Mouse (Mus musculus) megakaryocyte progenitor cell, adult 5-6 weeks (primary cell): ENCODE results near the gene Rin1. TPM values are rescaled to one million over a fixed set of nuclear protein-coding genes. Genes with fewer than 3 reads are reported as not detected.
"Not testable (repeated sequence)": the region's sequence is repeated elsewhere in the genome, so short reads cannot be mapped to it uniquely, and the experiment has no call there.

Experiments used
- ATAC-seq: replicated peaks from 2 replicates; pipeline ENCODE4 v1.8.0; 2016; ENCODE audit warnings: mild to moderate bottlenecking, moderate TSS enrichment, inconsistent platforms; ENCODE audit not compliant: poor library complexity
- total RNA-seq, 2 experiments: library from RNA; stranded (forward) in 1 of 2; stranded (reverse) in 1 of 2; fragments of 157-497, 149-512 nt in 1 of 2; fragments of 200-1000 nt in 1 of 2; gene quantifications; 2 replicates each; pipeline versions ENCODE4 v1.2.3 to v1.2.4; 2015 to 2017

The Rin1 gene
- 0.17 and 0.22 TPM in 2 replicates for total RNA-seq (2015)
- total RNA-seq (2017) = 0.12 and 0.47 TPM in 2 replicates

GRCm38 (mm10) chr19:5050047-5050905 lies at the start of gene Rin1:
Rin1 (plus strand) TSS chr19:5050481.
- peak; percentile 40 for ATAC-seq

- ATAC-seq = peak; percentile 91
Observed at GRCm38 (mm10) chr19:5001666-5002406, 48.4 kb upstream of the Rin1 start.

- ATAC-seq = not testable (repeated sequence)
Observed at GRCm38 (mm10) chr19:5003644-5004043, 46.6 kb upstream of the Rin1 start.

GRCm38 (mm10) chr19:5004925-5005324 lies 45.4 kb upstream of the Rin1 start:
- no peak for ATAC-seq

- ATAC-seq = no peak
Observed at GRCm38 (mm10) chr19:5013138-5013537, 37.1 kb upstream of the Rin1 start.

- peak; percentile 52 for ATAC-seq
Observed at GRCm38 (mm10) chr19:5014961-5015398, 35.3 kb upstream of the Rin1 start.

GRCm38 (mm10) chr19:5016221-5016742 lies 34.0 kb upstream of the Rin1 start:
- ATAC-seq = 0 out of 2 replicates have a peak, but pooled peaks have one; percentile 6

GRCm38 (mm10) chr19:5016782-5017181 lies 33.5 kb upstream of the Rin1 start:
- ATAC-seq = peak; percentile 88

- no peak for ATAC-seq
Observed at GRCm38 (mm10) chr19:5017611-5018010, 32.7 kb upstream of the Rin1 start.

- ATAC-seq = no peak
Observed at GRCm38 (mm10) chr19:5018191-5018590, 32.1 kb upstream of the Rin1 start.

GRCm38 (mm10) chr19:5021416-5021815 lies 28.9 kb upstream of the Rin1 start:
- no peak for ATAC-seq

GRCm38 (mm10) chr19:5023621-5024479 lies 26.4 kb upstream of the Rin1 start, which contains the start of gene Slc29a2:
Slc29a2 (plus strand) TSS chr19:5023860.
- ATAC-seq = peak; percentile 96

- ATAC-seq = no peak
Observed at GRCm38 (mm10) chr19:5026111-5026510, 24.2 kb upstream of the Rin1 start.

GRCm38 (mm10) chr19:5032686-5033085 lies 17.6 kb upstream of the Rin1 start:
- no peak for ATAC-seq

- ATAC-seq = no peak
Observed at GRCm38 (mm10) chr19:5036577-5036976, 13.7 kb upstream of the Rin1 start.

GRCm38 (mm10) chr19:5037678-5038571 lies 12.4 kb upstream of the Rin1 start:
- ATAC-seq = 0 out of 2 replicates have a peak, but pooled peaks have one; percentile 5

GRCm38 (mm10) chr19:5038709-5039156 lies 11.5 kb upstream of the Rin1 start, which contains the start of the genes B4gat1 and AC124502.3:
B4gat1 (plus strand) TSS chr19:5038826.
AC124502.3 (plus strand) TSS chr19:5038891.
- ATAC-seq = peak; percentile 88

GRCm38 (mm10) chr19:5039301-5040114 lies 10.8 kb upstream of the Rin1 start:
- ATAC-seq = no peak
